In the genomic region with DNA sequence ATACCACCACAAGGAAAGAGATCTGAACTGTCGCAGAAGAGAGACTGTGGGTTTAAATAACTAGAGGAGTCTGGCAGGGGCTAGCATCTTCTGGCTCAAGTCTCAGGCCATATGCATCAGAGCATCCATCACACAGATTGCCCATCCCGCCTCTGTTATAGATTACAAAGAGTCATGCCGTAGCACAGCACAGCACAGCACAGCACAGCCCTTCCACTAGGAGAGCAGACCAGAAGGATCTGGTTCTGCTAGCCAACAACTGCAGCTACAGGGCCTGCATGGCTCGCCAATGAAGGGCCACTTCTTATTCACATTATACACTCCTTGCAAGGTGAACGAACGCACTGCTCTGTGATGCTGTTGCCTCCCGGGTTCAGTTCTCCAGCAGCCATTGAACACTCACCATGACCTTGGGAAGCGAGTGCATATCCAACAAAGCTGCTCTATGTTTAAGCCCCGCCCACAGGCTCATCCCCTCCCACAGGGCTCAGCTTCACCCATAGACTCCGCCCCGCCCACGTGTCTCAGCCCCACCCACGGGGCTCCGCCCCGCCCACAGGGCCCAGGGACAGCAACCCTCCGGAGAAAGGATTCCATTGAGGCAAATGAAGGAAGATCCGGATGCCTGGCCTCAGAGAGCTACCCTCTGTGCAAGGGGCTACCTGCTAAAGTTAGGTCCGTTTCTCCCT, we compare ENCODE assay signal across 9 mouse cellular contexts. TPM values are rescaled to one million over a fixed set of nuclear protein-coding genes. Genes with fewer than 3 reads are reported as not detected.
DNase-seq lines count a peak whose midpoint lies in the region; ATAC-seq lines count a peak whose summit lies in the region.
"Had no signal": no experiment of that assay in that cellular context is flagged by ENCODE, and none has a peak within 500 bp of the region (broad histone marks: within the 10 kb centered on the region; RNA-seq: fewer than 3 reads in every experiment).

No protein-coding gene starts in this region.

- H3K4me3 ChIP-seq in embryonic facial prominence, embryonic 12.5 days = peak overlapping the region; percentile 2; the same call in 1 of the 2 replicates
- H3K4me3 ChIP-seq in kidney, embryonic 15.5 days (replicated peaks) = 0 out of 2 replicates have a peak overlapping the region, but pooled peaks have one; percentile 1
- H3K4me3 ChIP-seq in lung, embryonic 16.5 days (ENCODE audit: low read length) = no peak overlapping the region

- intact Hi-C loops in heart, postnatal 25 days (cut with DNase I) = no loop called here

- no peaks in the 10 kb centered on the region for H3K27me3 ChIP-seq in embryonic facial prominence, embryonic 12.5 days
- no peaks in the 10 kb centered on the region for H3K27me3 ChIP-seq in kidney, embryonic 15.5 days
- no peaks in the 10 kb centered on the region; the same call in 1 of the 2 replicates for H3K27me3 ChIP-seq in lung, embryonic 16.5 days (ENCODE audit: control insufficient read depth, insufficient read depth, low read depth, low read length)
- H3K27me3 ChIP-seq: Patski had no signal

- DNase-seq in heart, adult 11 months = peak; percentile 76
- no peak for DNase-seq in heart, postnatal 25 days (ENCODE audit: low spot score)
- DNase-seq in NIH3T3 (ENCODE audit: low read depth) = peak; percentile 36
- peak; percentile 54 for DNase-seq in testis, postnatal 14 days (ENCODE audit: low spot score)
- DNase-seq in right cerebral cortex, adult 2 months (ENCODE audit: low spot score in 2 of 2) = no peak

- peak; percentile 54; the same call in 1 of the 2 replicates for ATAC-seq in embryonic facial prominence, embryonic 12.5 days (ENCODE audit: insufficient number of reproducible peaks, insufficient read depth, low FRiP score, low TSS enrichment)
- peak; percentile 49; the same call in 1 of the 2 replicates for ATAC-seq in kidney, embryonic 15.5 days (replicated peaks; ENCODE audit: low FRiP score)
- peak; percentile 77 for ATAC-seq in lung, embryonic 16.5 days (ENCODE audit: low read depth)
- ATAC-seq: Patski had no signal

- H3K36me3 ChIP-seq in embryonic facial prominence, embryonic 12.5 days = no peaks in the 10 kb centered on the region
- H3K36me3 ChIP-seq in kidney, embryonic 15.5 days = no peaks in the 10 kb centered on the region
- H3K36me3 ChIP-seq in lung, embryonic 16.5 days (ENCODE audit: control insufficient read depth, insufficient read depth, low read length) = no peaks in the 10 kb centered on the region

- peaks cover 7% of the 10 kb centered on the region; the same call in 1 of the 2 replicates for H3K4me1 ChIP-seq in embryonic facial prominence, embryonic 12.5 days
- peaks cover 28% of the 10 kb centered on the region for H3K4me1 ChIP-seq in kidney, embryonic 15.5 days
- peaks cover 2% of the 10 kb centered on the region; the same call in 1 of the 2 replicates for H3K4me1 ChIP-seq in lung, embryonic 16.5 days (replicated peaks; ENCODE audit: control insufficient read depth, insufficient read depth, low read length)

- H3K27ac ChIP-seq in embryonic facial prominence, embryonic 12.5 days = no peak overlapping the region
- no peak overlapping the region for H3K27ac ChIP-seq in kidney, embryonic 15.5 days
- no peak overlapping the region for H3K27ac ChIP-seq in lung, embryonic 16.5 days (ENCODE audit: low read length)

- peak overlapping the region; percentile 24 for H3K4me2 ChIP-seq in embryonic facial prominence, embryonic 12.5 days (replicated peaks)
- H3K4me2 ChIP-seq in kidney, embryonic 15.5 days = peak overlapping the region; percentile 34; the same call in 1 of the 2 replicates
- peak overlapping the region; percentile 19; the same call in 1 of the 2 replicates for H3K4me2 ChIP-seq in lung, embryonic 16.5 days (ENCODE audit: low read depth, low read length)

- H3K9me3 ChIP-seq in embryonic facial prominence, embryonic 12.5 days = no peaks in the 10 kb centered on the region
- no peaks in the 10 kb centered on the region for H3K9me3 ChIP-seq in kidney, embryonic 15.5 days (replicated peaks)
- no peaks in the 10 kb centered on the region for H3K9me3 ChIP-seq in lung, embryonic 16.5 days (ENCODE audit: control insufficient read depth, low read length)

- no peak overlapping the region for H3K9ac ChIP-seq in embryonic facial prominence, embryonic 12.5 days
- H3K9ac ChIP-seq in kidney, embryonic 15.5 days = no peak overlapping the region
- no peak overlapping the region for H3K9ac ChIP-seq in lung, embryonic 16.5 days (ENCODE audit: low read length)

- WGBS in embryonic facial prominence, embryonic 12.5 days = 21% methylated on average over 18 of the region's 18 CpGs
- 27% methylated on average over 18 of the region's 18 CpGs for WGBS in kidney, embryonic 15.5 days
- WGBS in lung, embryonic 16.5 days = 18% methylated on average over 18 of the region's 18 CpGs

RNA-seq across cellular contexts. Expression of a gene that starts 28.5 kb away (rescaled TPM):
- total RNA-seq in heart, postnatal 25 days (2021) = 1 to 10 TPM; 6.4 to 7.7 TPM
- 9.1 and 10.0 TPM in 2 replicates for polyA plus RNA-seq in embryonic facial prominence, embryonic 12.5 days (2016; fragmentation: Nextera tagmentation; extraction: Ambion mirVana)
- 8.2 and 8.6 TPM in 2 replicates for polyA plus RNA-seq in kidney, embryonic 15.5 days (2015; fragmentation: Nextera tagmentation; extraction: Ambion mirVana)
- 7.8 and 8.3 TPM in 2 replicates for polyA plus RNA-seq in lung, embryonic 16.5 days (2015; fragmentation: Nextera tagmentation; extraction: Ambion mirVana)

Comparison
In these comparisons a context has a peak if more than half of its experiments do, and no peak if none do; other contexts are left out.
1. DNase-seq: peak in heart, adult 11 months (single experiment), NIH3T3 (single experiment) and testis, postnatal 14 days (single experiment); none in heart, postnatal 25 days (single experiment) and right cerebral cortex, adult 2 months (0 of 2).
2. Peak in every context shown above with its lines, with median percentiles within 50 percentile points of each other: ATAC-seq and H3K4me2 ChIP-seq.